Mouse (Mus musculus): Measurements from ENCODE around the gene Cog4. TPM values are rescaled to one million over a fixed set of nuclear protein-coding genes. Genes with fewer than 3 reads are reported as not detected.

Cog4 gene
- polyA plus RNA-seq, 1 experiment from 2014 or later = 74.2 TPM

DNA sequence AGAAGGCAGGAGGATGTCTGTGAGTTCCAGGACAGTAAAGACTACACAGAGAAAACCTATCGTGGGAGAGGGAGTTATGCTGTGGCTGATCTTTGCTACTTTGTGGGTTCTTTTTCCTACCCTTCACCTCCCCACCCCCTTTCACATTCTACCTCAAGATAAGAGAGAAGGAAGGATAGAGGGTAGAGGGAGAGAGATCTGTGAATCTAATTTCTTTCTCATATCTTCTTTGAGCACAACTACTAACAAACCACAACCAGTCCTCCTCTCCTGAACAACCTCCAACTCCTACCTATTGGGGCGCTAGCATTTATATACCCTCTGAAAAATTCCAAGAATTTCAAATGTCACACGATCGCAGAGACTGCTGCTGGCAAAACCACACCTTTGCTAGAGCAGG, 31.5 kb downstream of the Cog4 start:
- no peak overlapping the region for H3K27ac ChIP-seq (replicated peaks)
- no peaks in the 10 kb centered on the region for H3K4me1 ChIP-seq (replicated peaks)
- no peak overlapping the region for H3K9ac ChIP-seq
- H3K9me3 ChIP-seq = no peaks in the 10 kb centered on the region
- H3K4me2 ChIP-seq = no peak overlapping the region
- WGBS = 92% methylated on average over 4 of the region's 4 CpGs
- no peaks in the 10 kb centered on the region for H3K27me3 ChIP-seq
- H3K36me3 ChIP-seq = peaks cover 93% of the 10 kb centered on the region
- ATAC-seq (ENCODE audit: low read depth) = no peak
- H3K4me3 ChIP-seq = no peak overlapping the region

DNA sequence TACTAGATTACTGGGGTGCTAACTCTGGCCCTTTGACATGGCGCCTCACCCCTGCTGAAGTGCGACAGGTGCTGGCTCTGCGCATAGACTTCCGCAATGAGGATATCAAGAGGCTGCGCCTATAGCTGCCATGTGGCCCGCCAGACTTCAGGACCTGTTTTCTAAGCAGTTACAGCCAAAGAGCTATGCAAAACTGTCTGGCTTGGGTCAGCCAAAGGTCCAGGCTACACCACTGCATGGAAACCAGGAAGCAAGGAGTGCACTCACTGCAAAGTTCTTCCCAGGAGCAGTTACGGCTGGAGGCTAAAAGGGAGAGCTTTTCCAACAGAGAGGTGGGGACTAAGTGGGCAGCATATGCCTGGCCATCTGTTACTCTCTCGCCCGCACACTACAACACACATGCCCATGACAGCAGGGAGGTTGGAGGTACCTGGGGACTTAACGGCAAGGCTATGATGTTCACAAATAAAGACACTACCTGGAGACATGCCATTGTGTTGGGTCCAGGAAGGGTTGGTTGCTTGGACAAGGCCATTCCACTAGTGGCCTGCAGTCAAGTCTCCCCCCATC, 35.4 kb downstream of the Cog4 start:
- H3K36me3 ChIP-seq = peaks cover 98% of the 10 kb centered on the region
- no peak for ATAC-seq (ENCODE audit: low read depth)
- H3K9ac ChIP-seq = no peak overlapping the region
- H3K4me1 ChIP-seq (replicated peaks) = no peaks in the 10 kb centered on the region
- WGBS = 89% methylated on average over 10 of the region's 10 CpGs
- H3K4me3 ChIP-seq = no peak overlapping the region
- no peaks in the 10 kb centered on the region for H3K9me3 ChIP-seq
- H3K4me2 ChIP-seq = no peak overlapping the region
- no peaks in the 10 kb centered on the region for H3K27me3 ChIP-seq
- H3K27ac ChIP-seq (replicated peaks) = no peak overlapping the region

GRCm38 (mm10) chr8:110883824-110884223, 37.4 kb downstream of the Cog4 start:
- 96% methylated on average over 18 of the region's 18 CpGs for WGBS
- peaks cover 94% of the 10 kb centered on the region for H3K36me3 ChIP-seq

GRCm38 (mm10) chr8:110886634-110887033, 40.2 kb downstream of the Cog4 start:
- Histone ChIP-seq H3K36me3 (peaks cover 82% of the 10 kb centered on the region), H3K4me3 (no peak overlapping the region), H3K27ac (replicated peaks) (no peak overlapping the region), H3K9me3 (no peaks in the 10 kb centered on the region), H3K4me2 (no peak overlapping the region), H3K4me1 (replicated peaks) (no peaks in the 10 kb centered on the region), H3K27me3 (no peaks in the 10 kb centered on the region), H3K9ac (no peak overlapping the region; the same call in 1 of the 2 replicates)
- 87% methylated on average over 3 of the region's 3 CpGs for WGBS
- no peak for ATAC-seq (ENCODE audit: low read depth)

More at GRCm38 (mm10) chr8:110883824-110884223, 37.4 kb downstream of the Cog4 start:
- Histone ChIP-seq H3K27ac (replicated peaks) (no peak overlapping the region), H3K9me3 (no peaks in the 10 kb centered on the region), H3K4me1 (replicated peaks) (no peaks in the 10 kb centered on the region), H3K9ac (no peak overlapping the region), H3K4me2 (no peak overlapping the region), H3K27me3 (no peaks in the 10 kb centered on the region), H3K4me3 (no peak overlapping the region)
- no peak for ATAC-seq (ENCODE audit: low read depth)

GRCm38 (mm10) chr8:110887551-110887950, 41.2 kb downstream of the Cog4 start:
- no peaks in the 10 kb centered on the region for H3K4me1 ChIP-seq (replicated peaks)
- H3K4me2 ChIP-seq = no peak overlapping the region
- H3K36me3 ChIP-seq = peaks cover 75% of the 10 kb centered on the region
- no peaks in the 10 kb centered on the region for H3K27me3 ChIP-seq
- H3K27ac ChIP-seq (replicated peaks) = no peak overlapping the region
- ATAC-seq (ENCODE audit: low read depth) = no peak
- H3K4me3 ChIP-seq = no peak overlapping the region
- WGBS = 93% methylated on average over 10 of the region's 10 CpGs
- H3K9me3 ChIP-seq = no peaks in the 10 kb centered on the region
- no peak overlapping the region for H3K9ac ChIP-seq

GRCm38 (mm10) chr8:110888441-110888840, 42.0 kb downstream of the Cog4 start:
- 92% methylated on average over 8 of the region's 8 CpGs for WGBS
- Histone ChIP-seq H3K4me3 (no peak overlapping the region), H3K4me2 (no peak overlapping the region), H3K27me3 (no peaks in the 10 kb centered on the region), H3K27ac (replicated peaks) (no peak overlapping the region), H3K9me3 (no peaks in the 10 kb centered on the region), H3K36me3 (peaks cover 74% of the 10 kb centered on the region), H3K9ac (no peak overlapping the region), H3K4me1 (replicated peaks) (no peaks in the 10 kb centered on the region)
- ATAC-seq (ENCODE audit: low read depth) = no peak

- no peaks in the 10 kb centered on the region for H3K27me3 ChIP-seq
- H3K4me1 ChIP-seq (replicated peaks) = no peaks in the 10 kb centered on the region
- no peak overlapping the region for H3K27ac ChIP-seq (replicated peaks)
- 93% methylated on average over 16 of the region's 16 CpGs for WGBS
- H3K9me3 ChIP-seq = no peaks in the 10 kb centered on the region
- H3K4me3 ChIP-seq = no peak overlapping the region
- peaks cover 71% of the 10 kb centered on the region for H3K36me3 ChIP-seq
- no peak overlapping the region for H3K4me2 ChIP-seq
- no peak for ATAC-seq (ENCODE audit: low read depth)
- no peak overlapping the region for H3K9ac ChIP-seq
These were observed 42.5 kb downstream of the Cog4 start for GRCm38 (mm10) chr8:110888860-110889259.

- 79% methylated on average over 12 of the region's 12 CpGs for WGBS
- no peak overlapping the region for H3K4me3 ChIP-seq
- H3K9me3 ChIP-seq = no peaks in the 10 kb centered on the region
- no peaks in the 10 kb centered on the region for H3K27me3 ChIP-seq
- ATAC-seq (ENCODE audit: low read depth) = no peak
- no peak overlapping the region for H3K27ac ChIP-seq (replicated peaks)
- peaks cover 65% of the 10 kb centered on the region for H3K36me3 ChIP-seq
- H3K4me2 ChIP-seq = no peak overlapping the region
- H3K9ac ChIP-seq = no peak overlapping the region
- no peaks in the 10 kb centered on the region for H3K4me1 ChIP-seq (replicated peaks)
These were observed 43.6 kb downstream of the Cog4 start for GRCm38 (mm10) chr8:110889904-110890470.

- Histone ChIP-seq H3K4me1 (replicated peaks) (no peaks in the 10 kb centered on the region), H3K27ac (replicated peaks) (no peak overlapping the region), H3K4me3 (no peak overlapping the region), H3K27me3 (no peaks in the 10 kb centered on the region), H3K36me3 (peaks cover 45% of the 10 kb centered on the region), H3K9ac (no peak overlapping the region), H3K4me2 (no peak overlapping the region), H3K9me3 (no peaks in the 10 kb centered on the region)
- WGBS = 92% methylated on average over 7 of the region's 7 CpGs
- ATAC-seq (ENCODE audit: low read depth) = no peak
These were observed 45.6 kb downstream of the Cog4 start for GRCm38 (mm10) chr8:110892040-110892439.

GRCm38 (mm10) chr8:110892913-110893312, 46.5 kb downstream of the Cog4 start:
- Histone ChIP-seq H3K9me3 (no peaks in the 10 kb centered on the region), H3K4me1 (replicated peaks) (no peaks in the 10 kb centered on the region), H3K27me3 (no peaks in the 10 kb centered on the region), H3K4me2 (no peak overlapping the region), H3K27ac (replicated peaks) (no peak overlapping the region), H3K9ac (no peak overlapping the region), H3K4me3 (no peak overlapping the region), H3K36me3 (peaks cover 43% of the 10 kb centered on the region)
- WGBS = 94% methylated on average over 2 of the region's 2 CpGs
- ATAC-seq (ENCODE audit: low read depth) = no peak

GRCm38 (mm10) chr8:110894851-110895250, 48.5 kb downstream of the Cog4 start:
- no peak for ATAC-seq (ENCODE audit: low read depth)
- no peaks in the 10 kb centered on the region for H3K4me1 ChIP-seq (replicated peaks)
- WGBS = 87% methylated on average over 10 of the region's 10 CpGs
- H3K4me3 ChIP-seq = no peak overlapping the region
- H3K9me3 ChIP-seq = no peaks in the 10 kb centered on the region
- no peak overlapping the region for H3K27ac ChIP-seq (replicated peaks)
- H3K27me3 ChIP-seq = no peaks in the 10 kb centered on the region
- H3K4me2 ChIP-seq = no peak overlapping the region
- no peak overlapping the region for H3K9ac ChIP-seq
- peaks cover 40% of the 10 kb centered on the region for H3K36me3 ChIP-seq

GRCm38 (mm10) chr8:110895254-110895653, 48.9 kb downstream of the Cog4 start:
- no peak for ATAC-seq (ENCODE audit: low read depth)
- Histone ChIP-seq H3K9me3 (no peaks in the 10 kb centered on the region), H3K27me3 (no peaks in the 10 kb centered on the region), H3K27ac (replicated peaks) (no peak overlapping the region), H3K4me2 (no peak overlapping the region), H3K4me1 (replicated peaks) (no peaks in the 10 kb centered on the region), H3K4me3 (no peak overlapping the region), H3K9ac (no peak overlapping the region), H3K36me3 (peaks cover 38% of the 10 kb centered on the region)
- WGBS = 90% methylated on average over 6 of the region's 9 CpGs

DNA sequence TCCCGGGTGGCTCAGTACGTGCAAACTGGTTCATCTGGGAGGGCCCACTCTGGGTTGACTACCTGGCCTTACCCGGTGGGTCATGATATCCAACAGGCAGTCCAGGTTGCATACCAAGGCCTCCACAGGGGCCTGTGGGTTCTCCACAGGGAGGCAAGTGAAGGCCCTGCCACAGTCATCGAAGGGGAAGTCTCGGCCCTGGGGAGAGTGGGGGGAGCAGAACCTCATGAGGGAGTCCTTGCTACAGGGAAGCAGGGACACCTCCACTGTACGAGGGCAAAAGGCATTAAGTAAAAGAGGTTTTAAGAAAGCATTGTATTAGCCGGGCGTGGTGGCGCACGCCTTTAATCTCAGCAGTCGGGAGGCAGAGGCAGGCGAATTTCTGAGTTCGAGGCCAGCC, 49.4 kb downstream of the Cog4 start:
- no peak for ATAC-seq (ENCODE audit: low read depth)
- peaks cover 38% of the 10 kb centered on the region for H3K36me3 ChIP-seq
- 94% methylated on average over 13 of the region's 13 CpGs for WGBS
- no peaks in the 10 kb centered on the region for H3K9me3 ChIP-seq
- no peak overlapping the region for H3K9ac ChIP-seq
- H3K4me3 ChIP-seq = no peak overlapping the region
- H3K4me1 ChIP-seq (replicated peaks) = no peaks in the 10 kb centered on the region
- H3K4me2 ChIP-seq = no peak overlapping the region
- H3K27ac ChIP-seq (replicated peaks) = no peak overlapping the region
- H3K27me3 ChIP-seq = no peaks in the 10 kb centered on the region
